Mouse (Mus musculus) cerebral cortex, adult 2 months (tissue): ENCODE results near the gene Adcy6.

Source experiments
- WGBS: fragments of 180-500 bp; shearing (Covaris S2); methylation state at CpG from one replicate; pipeline ENCODE4 v1.1.7; 2018; 5-methylcytosine and 5-hydroxymethylcytosine counted together

Gene Adcy6

GRCm38 (mm10) chr15:98609331-98610130 is at the start of gene Adcy6:
Gene Adcy6 (minus strand): TSS chr15:98610076.
- 2% methylated on average over 74 of the region's 75 CpGs for WGBS

GRCm38 (mm10) chr15:98656982-98657751 is 47.3 kb upstream of the Adcy6 start:
- WGBS, result 85% methylated on average over 15 of the region's 15 CpGs

GRCm38 (mm10) chr15:98652174-98652573 is 42.3 kb upstream of the Adcy6 start:
- 83% methylated on average over 8 of the region's 8 CpGs for WGBS

GRCm38 (mm10) chr15:98651431-98651830 is 41.6 kb upstream of the Adcy6 start:
- WGBS, result 70% methylated on average over 15 of the region's 15 CpGs

GRCm38 (mm10) chr15:98648071-98648470 is 38.2 kb upstream of the Adcy6 start:
- WGBS, result 47% methylated on average over 3 of the region's 3 CpGs

- 58% methylated on average over 10 of the region's 10 CpGs for WGBS
These were observed 37.4 kb upstream of the Adcy6 start for GRCm38 (mm10) chr15:98647308-98647707.

- 63% methylated on average over 8 of the region's 8 CpGs for WGBS
These were observed 36.9 kb upstream of the Adcy6 start for GRCm38 (mm10) chr15:98646737-98647136.

- 77% methylated on average over 24 of the region's 24 CpGs for whole genome bisulfite sequencing
These were observed 35.5 kb upstream of the Adcy6 start for GRCm38 (mm10) chr15:98645057-98646026.

GRCm38 (mm10) chr15:98644406-98644805 is 34.5 kb upstream of the Adcy6 start:
- whole genome bisulfite sequencing, result 73% methylated on average over 12 of the region's 12 CpGs

GRCm38 (mm10) chr15:98640157-98640556 is 30.3 kb upstream of the Adcy6 start:
- WGBS, result 45% methylated on average over 8 of the region's 8 CpGs

GRCm38 (mm10) chr15:98637155-98637554 is 27.3 kb upstream of the Adcy6 start:
- 58% methylated on average over 3 of the region's 3 CpGs for WGBS

GRCm38 (mm10) chr15:98636517-98636916 is 26.6 kb upstream of the Adcy6 start:
- WGBS, result 34% methylated on average over 5 of the region's 5 CpGs

GRCm38 (mm10) chr15:98635291-98635841 is 25.5 kb upstream of the Adcy6 start:
- whole genome bisulfite sequencing, result 5% methylated on average over 21 of the region's 21 CpGs

GRCm38 (mm10) chr15:98634541-98635081 is 24.7 kb upstream of the Adcy6 start:
- 2% methylated on average over 61 of the region's 65 CpGs for WGBS

GRCm38 (mm10) chr15:98633822-98634470 is 24.1 kb upstream of the Adcy6 start:
- 3% methylated on average over 25 of the region's 25 CpGs for WGBS

- 4% methylated on average over 4 of the region's 4 CpGs for WGBS
These were observed 23.0 kb upstream of the Adcy6 start for GRCm38 (mm10) chr15:98632921-98633320.

- under 1% methylated on average over 25 of the region's 25 CpGs for WGBS
These were observed 22.4 kb upstream of the Adcy6 start for GRCm38 (mm10) chr15:98632107-98632744.

- 1% methylated on average over 18 of the region's 18 CpGs for WGBS
These were observed 21.6 kb upstream of the Adcy6 start for GRCm38 (mm10) chr15:98631493-98631892.

- WGBS, result 62% methylated on average over 4 of the region's 4 CpGs
These were observed 20.7 kb upstream of the Adcy6 start, which contains the start of gene Cacnb3 for GRCm38 (mm10) chr15:98630540-98630939. Gene Cacnb3 (plus strand): TSS chr15:98630840.

GRCm38 (mm10) chr15:98629464-98629863 is 19.6 kb upstream of the Adcy6 start:
- 49% methylated on average over 6 of the region's 6 CpGs for WGBS
